Mouse (Mus musculus): Measurements from ENCODE around the gene Nemp1. TPM values are rescaled to one million over a fixed set of nuclear protein-coding genes. Genes with fewer than 3 reads are reported as not detected.

Gene Nemp1
- 9.6 and 12.5 TPM in 2 replicates for polyA plus RNA-seq (2015; fragmentation: Nextera tagmentation; extraction: Ambion mirVana)

GRCm38 (mm10) chr10:127666501-127667268, at the start of gene Nemp1:
Nemp1 (plus strand) TSS chr10:127666901.

DNA sequence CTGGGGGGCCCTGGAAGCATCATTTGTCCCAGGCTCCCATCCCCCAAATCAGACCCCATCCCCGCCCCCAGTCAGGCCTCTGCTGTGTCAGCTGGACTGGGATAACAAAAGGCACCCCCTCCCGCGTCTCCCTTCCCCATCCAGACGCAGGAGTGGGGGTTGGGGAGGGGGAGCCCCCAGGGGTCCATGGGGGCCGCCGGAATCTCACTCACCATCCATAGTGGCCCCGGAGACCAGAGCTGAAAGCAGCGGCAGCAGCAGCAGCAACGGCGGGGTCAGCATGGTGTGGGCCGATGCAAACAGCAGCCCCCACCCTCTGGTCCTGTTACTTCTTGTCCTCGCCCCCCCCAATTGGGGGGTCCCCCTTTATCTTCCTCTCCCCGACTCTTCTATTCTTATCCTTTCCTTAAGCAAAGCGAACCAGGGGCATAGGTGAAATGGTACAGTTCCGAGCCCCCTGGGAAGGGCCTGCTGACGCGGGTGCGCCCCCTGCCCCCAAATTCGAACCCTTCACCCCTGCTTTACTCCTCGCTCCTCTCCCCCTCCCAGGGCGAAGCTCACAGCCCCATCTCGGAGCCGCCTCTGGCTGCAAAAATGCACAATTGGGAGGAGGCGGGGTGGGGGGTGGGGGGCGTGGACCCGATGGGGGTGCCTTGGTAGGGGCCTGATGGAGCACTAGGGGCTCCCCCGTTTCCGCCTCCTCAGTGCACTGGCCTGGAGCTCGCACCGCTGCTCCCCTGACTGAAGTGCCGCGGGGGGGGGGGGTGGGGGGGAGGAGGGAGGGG, 46.1 kb upstream of the Nemp1 start, which contains the start of gene Lrp1:
Lrp1 (minus strand) TSS at position 743 of the 785 bp plus-strand sequence.

GRCm38 (mm10) chr10:127642772-127643552, 23.7 kb upstream of the Nemp1 start, which contains the start of gene Stat6:
Stat6 (plus strand) TSS chr10:127642986.

GRCm38 (mm10) chr10:127668093-127669050, 1.7 kb downstream of the Nemp1 start, which contains the start of gene Nab2:
Nab2 (minus strand) TSS chr10:127668568.

DNA sequence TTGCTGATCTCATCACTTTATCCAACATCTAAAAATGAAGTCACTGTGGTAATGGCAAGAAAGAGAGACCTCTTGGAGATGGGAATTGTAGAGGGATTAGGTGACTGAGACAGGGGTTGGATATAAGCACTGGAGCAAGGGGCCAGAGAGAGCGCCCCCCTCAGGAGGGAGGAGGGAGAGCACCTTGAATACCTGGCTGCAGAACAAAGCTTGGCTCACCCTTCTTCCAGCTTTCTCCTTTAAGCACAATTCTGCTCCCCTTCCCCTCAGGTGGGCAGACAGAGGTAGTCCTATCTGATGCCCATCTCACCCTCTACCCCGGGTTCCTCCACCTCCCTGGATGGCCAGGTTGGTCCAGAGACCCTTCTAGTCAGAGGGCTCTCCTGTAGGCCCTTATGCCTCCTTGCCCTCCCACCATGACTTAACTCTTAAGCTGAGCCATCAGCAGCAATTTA, 38.1 kb downstream of the Nemp1 start, which contains the start of gene Myo1a:
Myo1a (plus strand) TSS at position 405 of the 455 bp plus-strand sequence.

GRCm38 (mm10) chr10:127724178-127724577, 57.5 kb downstream of the Nemp1 start, which contains the start of gene Tac2:
Tac2 (plus strand) TSS chr10:127724478.

DNA sequence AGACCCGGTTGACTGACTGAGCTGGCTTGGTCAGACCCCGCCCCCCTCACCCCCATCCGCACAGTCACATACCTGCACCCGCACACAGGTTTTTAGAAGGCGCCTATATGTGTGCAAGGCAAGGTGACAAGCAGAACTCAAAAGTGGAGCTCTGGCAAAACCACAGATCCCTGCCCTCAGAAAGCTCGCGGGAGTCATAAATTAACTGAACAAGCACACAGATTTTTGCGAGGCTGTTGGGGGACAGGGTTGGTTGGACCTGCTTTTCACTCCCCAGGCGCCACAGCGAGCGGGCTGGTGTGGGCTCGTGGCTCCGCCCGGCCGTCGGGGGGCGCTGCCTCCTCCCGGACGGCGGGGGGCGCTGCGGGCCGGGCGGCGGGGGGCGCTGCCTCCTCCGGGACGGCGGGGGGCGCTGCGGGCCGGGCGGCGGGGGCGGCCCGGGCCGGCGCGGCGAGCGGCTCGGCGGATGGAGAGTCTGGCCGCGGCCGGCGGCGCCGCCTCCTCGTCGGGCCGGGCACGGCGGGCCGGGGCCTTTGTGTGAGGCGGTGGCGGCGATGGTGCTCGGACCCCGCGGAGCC, 72.5 kb downstream of the Nemp1 start, which contains the start of gene Zbtb39:
Zbtb39 (plus strand) TSS at position 456 of the 578 bp plus-strand sequence.

Other genes starting within 250 kb of the Nemp1 start
- 0.98 and 2.2 TPM in 2 replicates for gene Stac3, start 165.2 kb upstream of the Nemp1 start, polyA plus RNA-seq (2015; fragmentation: Nextera tagmentation; extraction: Ambion mirVana)
- gene Ndufa4l2, start 151.9 kb upstream of the Nemp1 start, polyA plus RNA-seq (2015; fragmentation: Nextera tagmentation; extraction: Ambion mirVana): 69.0 and 99.4 TPM in 2 replicates
- 42.0 and 63.0 TPM in 2 replicates for gene Shmt2, start 144.5 kb upstream of the Nemp1 start, polyA plus RNA-seq (2015; fragmentation: Nextera tagmentation; extraction: Ambion mirVana)
- gene Nxph4, start 132.3 kb upstream of the Nemp1 start, polyA plus RNA-seq (2015; fragmentation: Nextera tagmentation; extraction: Ambion mirVana): 20.2 and 25.1 TPM in 2 replicates
- gene Lrp1, start 45.8 kb upstream of the Nemp1 start, polyA plus RNA-seq (2015; fragmentation: Nextera tagmentation; extraction: Ambion mirVana): 68.4 and 73.1 TPM in 2 replicates
- gene Stat6, start 23.9 kb upstream of the Nemp1 start, polyA plus RNA-seq (2015; fragmentation: Nextera tagmentation; extraction: Ambion mirVana): 26.3 and 39.0 TPM in 2 replicates
- 14.2 and 23.9 TPM in 2 replicates for gene Nab2, start 1.7 kb downstream of the Nemp1 start, polyA plus RNA-seq (2015; fragmentation: Nextera tagmentation; extraction: Ambion mirVana)
- 0.35 and 2.0 TPM in 2 replicates for gene Myo1a, start 38.3 kb downstream of the Nemp1 start, polyA plus RNA-seq (2015; fragmentation: Nextera tagmentation; extraction: Ambion mirVana)
- 1.0 TPM in 1 of 2 replicates, not detected in the other for gene Tac2, start 57.6 kb downstream of the Nemp1 start, polyA plus RNA-seq (2015; fragmentation: Nextera tagmentation; extraction: Ambion mirVana)
- gene Zbtb39, start 72.6 kb downstream of the Nemp1 start, polyA plus RNA-seq (2015; fragmentation: Nextera tagmentation; extraction: Ambion mirVana): 1.3 and 2.3 TPM in 2 replicates
- 4.9 and 10.0 TPM in 2 replicates for gene Gpr182, start 84.8 kb downstream of the Nemp1 start, polyA plus RNA-seq (2015; fragmentation: Nextera tagmentation; extraction: Ambion mirVana)
- 0.38 and 1.0 TPM in 2 replicates for gene Rdh1, start 92.8 kb downstream of the Nemp1 start, polyA plus RNA-seq (2015; fragmentation: Nextera tagmentation; extraction: Ambion mirVana)
- gene Rdh16f1, start 92.9 kb downstream of the Nemp1 start, polyA plus RNA-seq (2015; fragmentation: Nextera tagmentation; extraction: Ambion mirVana): 1.1 and 3.6 TPM in 2 replicates
- 0.17 and 0.30 TPM in 2 replicates for gene Rdh9, start 109.5 kb downstream of the Nemp1 start, polyA plus RNA-seq (2015; fragmentation: Nextera tagmentation; extraction: Ambion mirVana)
- 0.08 TPM in 1 of 2 replicates, not detected in the other for gene Rdh16, start 134.3 kb downstream of the Nemp1 start, polyA plus RNA-seq (2015; fragmentation: Nextera tagmentation; extraction: Ambion mirVana)
- not detected in 2 replicates for gene Rdh19, start 183.0 kb downstream of the Nemp1 start, polyA plus RNA-seq (2015; fragmentation: Nextera tagmentation; extraction: Ambion mirVana)
- gene Rdh16f2, start 199.6 kb downstream of the Nemp1 start, polyA plus RNA-seq (2015; fragmentation: Nextera tagmentation; extraction: Ambion mirVana): 0.09 and 0.11 TPM in 2 replicates
- 6.3 and 7.9 TPM in 2 replicates for gene Rdh7, start 221.9 kb downstream of the Nemp1 start, polyA plus RNA-seq (2015; fragmentation: Nextera tagmentation; extraction: Ambion mirVana)
- 0.06 and 0.44 TPM in 2 replicates for gene Sdr9c7, start 231.6 kb downstream of the Nemp1 start, polyA plus RNA-seq (2015; fragmentation: Nextera tagmentation; extraction: Ambion mirVana)

Measured in adrenal gland, postnatal 0 days (tissue).